Mouse (Mus musculus) liver, adult 2 months (tissue): ENCODE results near the gene Rps3. TPM values are rescaled to one million over a fixed set of nuclear protein-coding genes. Genes with fewer than 3 reads are reported as not detected.

ENCODE experiments used
- DNase-seq: peaks from one replicate; pipeline ENCODE4 v3.0.0-alpha.2; 2011; ENCODE audit warnings: low read depth, low spot score; ENCODE audit errors: extremely low read depth
- H3K27ac ChIP-seq: fragments of 200-500 bp; replicated peaks from 2 replicates; pipeline ENCODE4 v1.5.1; 2012; ENCODE audit warnings: low read depth, mild to moderate bottlenecking, control low read depth, inconsistent platforms, low read length; ENCODE audit not compliant: insufficient read depth
- H3K27me3 ChIP-seq: fragments of 200-500 bp; 2 replicates; pipeline ENCODE4 v1.6.1; 2012; ENCODE audit warnings: mild to moderate bottlenecking, moderate library complexity, low read length, inconsistent platforms; ENCODE audit not compliant: control insufficient read depth, insufficient read depth
- H3K36me3 ChIP-seq: fragments of 200-500 bp; 2 replicates; pipeline ENCODE4 v1.6.1; 2012; ENCODE audit warnings: low read length, inconsistent platforms; ENCODE audit not compliant: control insufficient read depth, insufficient read depth
- H3K4me1 ChIP-seq: fragments of 200-500 bp; 2 replicates; pipeline ENCODE4 v1.6.1; 2011; ENCODE audit warnings: low read length; ENCODE audit not compliant: control insufficient read depth, insufficient read depth
- H3K4me3 ChIP-seq: fragments of 200-500 bp; 2 replicates; pipeline ENCODE4 v1.5.1; 2011; ENCODE audit warnings: low read depth, mild to moderate bottlenecking, control low read depth, low read length, moderate library complexity; ENCODE audit not compliant: insufficient read depth
- H3K79me2 ChIP-seq: fragments of 200-500 bp; 2 replicates; pipeline ENCODE4 v1.6.1; 2012; ENCODE audit warnings: inconsistent platforms, mild to moderate bottlenecking, low read length, moderate library complexity; ENCODE audit not compliant: control insufficient read depth, insufficient read depth
- H3K9ac ChIP-seq: fragments of 200-500 bp; 2 replicates; pipeline ENCODE4 v1.6.1; 2012; ENCODE audit warnings: low read depth, mild to moderate bottlenecking, control low read depth, inconsistent platforms, low read length
- CTCF ChIP-seq: fragments of 200-500 bp; IDR thresholded peaks from 2 replicates; pipeline ENCODE4 v1.5.1; 2011; ENCODE audit warnings: low read depth, low read length, control low read depth
- POLR2A ChIP-seq: fragments of 200-500 bp; IDR thresholded peaks from 2 replicates; pipeline ENCODE4 v1.6.1; 2011; ENCODE audit warnings: low read length, control low read depth; ENCODE audit not compliant: insufficient read depth; ENCODE audit errors: extremely low read depth
- WGBS: fragments of 180-500 bp; shearing (Covaris S2); methylation state at CpG from one replicate; pipeline ENCODE4 v1.1.7; 2018; 5-methylcytosine and 5-hydroxymethylcytosine counted together
- polyA plus RNA-seq: library from polyadenylated mRNA; depleted of rRNA; stranded (reverse); fragments of >200 nt; gene quantifications from 2 replicates; pipeline ENCODE4 v1.2.3, GENCODE M21; 2012
- total RNA-seq: library from RNA; depleted of rRNA; stranded (reverse); fragments of >200 nt; gene quantifications from 2 replicates; pipeline ENCODE4 v1.2.3, GENCODE M21; 2014

Gene Rps3
- total and polyA plus RNA-seq, 2 experiments, result 147 to 473 TPM

- no peak overlapping the region for H3K9ac ChIP-seq
- WGBS, result 54% methylated on average over 12 of the region's 12 CpGs
- no peaks in the 10 kb centered on the region for H3K36me3 ChIP-seq
- TF ChIP-seq POLR2A (no peak), CTCF (no peak)
- H3K79me2 ChIP-seq, result no peaks in the 10 kb centered on the region
- no peak overlapping the region for H3K4me3 ChIP-seq
- no peaks in the 10 kb centered on the region for H3K27me3 ChIP-seq
- no peak overlapping the region for H3K27ac ChIP-seq
- peak; percentile 14 for DNase-seq
- H3K4me1 ChIP-seq, result no peaks in the 10 kb centered on the region
Measured at GRCm38 (mm10) chr7:99434672-99435250, 48.8 kb downstream of the Rps3 start.

DNA sequence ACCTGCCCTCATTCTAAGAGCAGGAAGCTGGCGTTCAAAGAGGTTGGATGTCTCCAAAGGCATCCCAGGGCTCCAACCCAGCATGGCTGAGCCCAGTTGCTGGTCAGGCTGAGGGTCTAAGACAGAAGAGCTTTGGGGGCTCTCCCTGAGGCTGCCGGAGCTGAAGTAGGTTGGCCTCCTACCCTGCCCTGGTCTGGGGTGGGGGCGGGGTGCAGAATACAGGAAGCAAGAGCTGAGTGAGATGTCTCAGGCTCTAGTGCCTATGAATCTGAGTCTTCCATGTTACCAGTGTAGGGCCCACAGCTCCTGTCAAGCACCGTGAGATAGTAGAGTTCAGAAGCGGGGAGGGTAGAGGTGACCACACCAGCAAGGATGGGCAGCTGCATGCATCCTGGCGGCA, 50.7 kb downstream of the Rps3 start:
- Histone ChIP-seq H3K4me1 (no peaks in the 10 kb centered on the region), H3K27ac (no peak overlapping the region), H3K27me3 (no peaks in the 10 kb centered on the region), H3K79me2 (no peaks in the 10 kb centered on the region), H3K9ac (no peak overlapping the region), H3K36me3 (no peaks in the 10 kb centered on the region), H3K4me3 (no peak overlapping the region)
- 90% methylated on average over 6 of the region's 6 CpGs for WGBS
- no peak for DNase-seq
- TF ChIP-seq POLR2A (no peak), CTCF (no peak)

- Histone ChIP-seq H3K36me3 (no peaks in the 10 kb centered on the region), H3K9ac (no peak overlapping the region), H3K4me1 (no peaks in the 10 kb centered on the region), H3K27me3 (no peaks in the 10 kb centered on the region), H3K4me3 (no peak overlapping the region), H3K27ac (no peak overlapping the region), H3K79me2 (no peaks in the 10 kb centered on the region)
- 91% methylated on average over 14 of the region's 14 CpGs for WGBS
- TF ChIP-seq POLR2A (no peak), CTCF (no peak)
- no peak for DNase-seq
Measured at GRCm38 (mm10) chr7:99432248-99432647, 51.3 kb downstream of the Rps3 start.

GRCm38 (mm10) chr7:99430246-99430645, 53.3 kb downstream of the Rps3 start:
- Histone ChIP-seq H3K9ac (no peak overlapping the region), H3K4me3 (no peak overlapping the region), H3K79me2 (no peaks in the 10 kb centered on the region), H3K27ac (no peak overlapping the region), H3K4me1 (no peaks in the 10 kb centered on the region), H3K36me3 (no peaks in the 10 kb centered on the region), H3K27me3 (no peaks in the 10 kb centered on the region)
- 86% methylated on average over 11 of the region's 11 CpGs for WGBS
- TF ChIP-seq POLR2A (no peak), CTCF (no peak)
- no peak for DNase-seq

- H3K4me3 ChIP-seq, result no peak overlapping the region
- TF ChIP-seq POLR2A (no peak), CTCF (no peak)
- no peaks in the 10 kb centered on the region for H3K27me3 ChIP-seq
- no peak for DNase-seq
- 82% methylated on average over 6 of the region's 6 CpGs for WGBS
- H3K9ac ChIP-seq, result no peak overlapping the region
- no peak overlapping the region for H3K27ac ChIP-seq
- H3K36me3 ChIP-seq, result no peaks in the 10 kb centered on the region
- H3K79me2 ChIP-seq, result no peaks in the 10 kb centered on the region
- H3K4me1 ChIP-seq, result no peaks in the 10 kb centered on the region
Measured at GRCm38 (mm10) chr7:99429786-99430185, 53.8 kb downstream of the Rps3 start.

- TF ChIP-seq POLR2A (no peak), CTCF (no peak)
- Histone ChIP-seq H3K79me2 (no peaks in the 10 kb centered on the region), H3K4me3 (no peak overlapping the region), H3K27me3 (no peaks in the 10 kb centered on the region), H3K27ac (no peak overlapping the region), H3K36me3 (no peaks in the 10 kb centered on the region), H3K4me1 (no peaks in the 10 kb centered on the region), H3K9ac (no peak overlapping the region)
- 75% methylated on average over 5 of the region's 5 CpGs for WGBS
- DNase-seq, result no peak
Measured at GRCm38 (mm10) chr7:99428836-99429235, 54.7 kb downstream of the Rps3 start.
